Mouse (Mus musculus) neural tube, embryonic 12.5 days (tissue): ENCODE results near the gene Hoxc8. TPM values are rescaled to one million over a fixed set of nuclear protein-coding genes. Genes with fewer than 3 reads are reported as not detected.

ENCODE experiments used
- ATAC-seq: fragments of 200-750 bp; cut with Nextera tagmentation; 2 replicates; pipeline ENCODE4 v1.8.0; 2017; ENCODE audit warnings: low read depth, mild to moderate bottlenecking, moderate TSS enrichment, moderate library complexity; ENCODE audit not compliant: low FRiP score
- H3K27ac ChIP-seq: fragments of 300-500 bp; sonication (generic); 2 replicates; pipeline ENCODE4 v1.5.1; 2016
- H3K27me3 ChIP-seq: fragments of 300-500 bp; sonication (generic); replicated peaks from 2 replicates; pipeline ENCODE4 v1.6.1; 2016; ENCODE audit warnings: mild to moderate bottlenecking
- H3K36me3 ChIP-seq: fragments of 300-500 bp; sonication (generic); 2 replicates; pipeline ENCODE4 v1.6.1; 2016; ENCODE audit warnings: mild to moderate bottlenecking
- H3K4me1 ChIP-seq: fragments of 300-500 bp; sonication (generic); 2 replicates; pipeline ENCODE4 v1.6.1; 2016
- H3K4me2 ChIP-seq: fragments of 300-500 bp; sonication (generic); replicated peaks from 2 replicates; pipeline ENCODE4 v1.6.1; 2016; ENCODE audit warnings: mild to moderate bottlenecking
- H3K4me3 ChIP-seq: fragments of 300-500 bp; sonication (generic); 2 replicates; pipeline ENCODE4 v1.5.1; 2016
- H3K9ac ChIP-seq: fragments of 300-500 bp; sonication (generic); 2 replicates; pipeline ENCODE4 v1.6.1; 2016; ENCODE audit warnings: mild to moderate bottlenecking
- H3K9me3 ChIP-seq: fragments of 300-500 bp; sonication (generic); 2 replicates; pipeline ENCODE4 v1.6.1; 2016; ENCODE audit warnings: mild to moderate bottlenecking
- WGBS: fragments of 180-500 bp; shearing (Covaris S2); methylation state at CpG from one replicate; pipeline ENCODE4 v1.1.7; 2016; 5-methylcytosine and 5-hydroxymethylcytosine counted together
- polyA plus RNA-seq: library from polyadenylated mRNA; unstranded; fragments of >200 nt; fragmentation: Nextera tagmentation; extraction: Ambion mirVana; gene quantifications from 2 replicates; pipeline ENCODE4 v1.2.1, GENCODE M21; 2016

Hoxc8 gene
- polyA plus RNA-seq, 1 experiment from 2014 or later, result 65.6 TPM

DNA sequence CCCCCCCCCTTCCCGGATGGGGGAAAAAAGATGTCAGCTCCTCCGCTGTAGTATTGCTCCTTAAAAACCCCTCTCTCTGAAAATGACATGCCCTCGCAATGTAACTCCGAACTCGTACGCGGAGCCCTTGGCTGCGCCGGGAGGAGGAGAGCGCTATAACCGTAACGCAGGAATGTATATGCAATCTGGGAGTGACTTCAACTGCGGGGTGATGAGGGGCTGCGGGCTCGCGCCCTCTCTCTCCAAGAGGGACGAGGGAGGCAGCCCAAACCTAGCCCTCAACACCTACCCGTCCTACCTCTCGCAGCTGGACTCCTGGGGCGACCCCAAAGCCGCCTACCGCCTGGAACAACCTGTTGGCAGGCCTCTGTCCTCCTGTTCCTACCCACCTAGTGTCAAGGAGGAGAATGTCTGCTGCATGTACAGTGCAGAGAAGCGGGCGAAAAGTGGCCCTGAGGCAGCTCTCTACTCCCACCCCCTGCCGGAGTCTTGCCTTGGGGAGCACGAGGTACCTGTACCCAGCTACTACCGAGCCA lies 23.6 kb upstream of the Hoxc8 start, which contains the start of gene Hoxc10:
Hoxc10 (plus strand) TSS at position 21 of the 536 bp plus-strand sequence.
- H3K27me3 ChIP-seq, result peaks cover 74% of the 10 kb centered on the region
- H3K4me2 ChIP-seq, result peak within 1 kb of the TSS; percentile 86
- peak; percentile 64 for ATAC-seq
- WGBS, result 3% methylated on average over 27 of the region's 27 CpGs
- no peaks in the 10 kb centered on the region for H3K36me3 ChIP-seq
- H3K27ac ChIP-seq, result peak within 1 kb of the TSS; percentile 64
- no peaks in the 10 kb centered on the region for H3K9me3 ChIP-seq
- H3K9ac ChIP-seq, result peak within 1 kb of the TSS; percentile 100
- peaks cover 8% of the 10 kb centered on the region for H3K4me1 ChIP-seq
- H3K4me3 ChIP-seq, result peak within 1 kb of the TSS; percentile 56

- H3K9ac ChIP-seq, result peak within 1 kb of the TSS; percentile 100
- peak within 1 kb of the TSS; percentile 64 for H3K27ac ChIP-seq
- no peak for ATAC-seq
- H3K9me3 ChIP-seq, result no peaks in the 10 kb centered on the region
- no peaks in the 10 kb centered on the region for H3K36me3 ChIP-seq
- peak within 1 kb of the TSS; percentile 56 for H3K4me3 ChIP-seq
- peak within 1 kb of the TSS; percentile 86 for H3K4me2 ChIP-seq
- peaks cover 8% of the 10 kb centered on the region for H3K4me1 ChIP-seq
- H3K27me3 ChIP-seq, result peaks cover 74% of the 10 kb centered on the region
- 2% methylated on average over 12 of the region's 12 CpGs for WGBS
Measured at GRCm38 (mm10) chr15:102967312-102967510, 23.2 kb upstream of the Hoxc8 start, which contains the start of gene Hoxc5. Gene Hoxc5 (plus strand): TSS chr15:102967443.

GRCm38 (mm10) chr15:102967511-102968397 lies 22.7 kb upstream of the Hoxc8 start:
- Histone ChIP-seq H3K4me2 (peak overlapping the region; percentile 86), H3K4me3 (peak overlapping the region; percentile 56), H3K9me3 (no peaks in the 10 kb centered on the region), H3K27ac (peak overlapping the region; percentile 64), H3K9ac (peak overlapping the region; percentile 100), H3K27me3 (peaks cover 74% of the 10 kb centered on the region), H3K4me1 (peaks cover 8% of the 10 kb centered on the region), H3K36me3 (no peaks in the 10 kb centered on the region)
- WGBS, result under 1% methylated on average over 34 of the region's 34 CpGs
- no peak for ATAC-seq

GRCm38 (mm10) chr15:102969296-102969695 lies 21.1 kb upstream of the Hoxc8 start:
- Histone ChIP-seq H3K27ac (no peak overlapping the region), H3K36me3 (no peaks in the 10 kb centered on the region), H3K27me3 (peaks cover 75% of the 10 kb centered on the region), H3K4me3 (peak overlapping the region; percentile 38), H3K4me2 (peak overlapping the region; percentile 86), H3K9ac (peak overlapping the region; percentile 100), H3K4me1 (peaks cover 8% of the 10 kb centered on the region), H3K9me3 (no peaks in the 10 kb centered on the region)
- WGBS, result 26% methylated on average over 1 of the region's 1 CpGs
- ATAC-seq, result no peak

- H3K36me3 ChIP-seq, result no peaks in the 10 kb centered on the region
- peak overlapping the region; percentile 28 for H3K4me3 ChIP-seq
- peaks cover 71% of the 10 kb centered on the region for H3K27me3 ChIP-seq
- peak overlapping the region; percentile 86 for H3K4me2 ChIP-seq
- 2% methylated on average over 12 of the region's 12 CpGs for WGBS
- ATAC-seq, result no peak
- peaks cover 8% of the 10 kb centered on the region for H3K4me1 ChIP-seq
- H3K9me3 ChIP-seq, result no peaks in the 10 kb centered on the region
- peak overlapping the region; percentile 57; the same call in 1 of the 2 replicates for H3K27ac ChIP-seq
- H3K9ac ChIP-seq, result peak overlapping the region; percentile 100
Measured at GRCm38 (mm10) chr15:102970740-102971139, 19.7 kb upstream of the Hoxc8 start.

DNA sequence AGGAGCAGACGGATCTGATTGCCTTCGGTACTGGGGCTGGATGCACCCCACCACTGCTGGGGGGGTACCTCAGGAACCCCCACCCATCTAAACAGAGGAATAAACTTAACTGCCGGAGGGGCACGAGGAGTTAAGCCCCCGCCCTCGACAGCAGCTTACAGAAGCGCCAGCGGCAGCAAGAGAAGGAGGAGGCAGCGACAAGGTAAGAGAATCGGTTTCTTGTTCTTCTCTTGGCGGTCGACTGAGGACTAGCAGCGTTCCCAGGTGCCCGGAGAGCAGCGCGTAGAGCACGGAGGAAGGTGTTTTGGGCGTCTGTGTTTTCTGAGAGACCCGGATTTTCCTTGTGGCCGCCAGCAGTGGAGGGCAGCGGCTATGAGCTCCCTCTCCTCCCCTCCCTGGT lies 18.2 kb upstream of the Hoxc8 start:
- no peak for ATAC-seq
- Histone ChIP-seq H3K27me3 (peaks cover 59% of the 10 kb centered on the region), H3K27ac (peak overlapping the region; percentile 63)

GRCm38 (mm10) chr15:102972753-102973152 lies 17.7 kb upstream of the Hoxc8 start:
- Histone ChIP-seq H3K4me2 (peak overlapping the region; percentile 86), H3K4me3 (peak overlapping the region; percentile 92), H3K27me3 (peaks cover 58% of the 10 kb centered on the region), H3K9me3 (no peaks in the 10 kb centered on the region), H3K36me3 (no peaks in the 10 kb centered on the region), H3K27ac (peak overlapping the region; percentile 63), H3K9ac (peak overlapping the region; percentile 100), H3K4me1 (peaks cover 2% of the 10 kb centered on the region; the same call in 1 of the 2 replicates)
- no peak for ATAC-seq
- 2% methylated on average over 6 of the region's 6 CpGs for WGBS

More for the DNA sequence above, 18.2 kb upstream of the Hoxc8 start:
- H3K36me3 ChIP-seq, result no peaks in the 10 kb centered on the region
- peak overlapping the region; percentile 86 for H3K4me2 ChIP-seq
- H3K4me3 ChIP-seq, result peak overlapping the region; percentile 92
- WGBS, result 1% methylated on average over 21 of the region's 21 CpGs
- peak overlapping the region; percentile 100 for H3K9ac ChIP-seq
- peaks cover 4% of the 10 kb centered on the region; the same call in 1 of the 2 replicates for H3K4me1 ChIP-seq
- H3K9me3 ChIP-seq, result no peaks in the 10 kb centered on the region

DNA sequence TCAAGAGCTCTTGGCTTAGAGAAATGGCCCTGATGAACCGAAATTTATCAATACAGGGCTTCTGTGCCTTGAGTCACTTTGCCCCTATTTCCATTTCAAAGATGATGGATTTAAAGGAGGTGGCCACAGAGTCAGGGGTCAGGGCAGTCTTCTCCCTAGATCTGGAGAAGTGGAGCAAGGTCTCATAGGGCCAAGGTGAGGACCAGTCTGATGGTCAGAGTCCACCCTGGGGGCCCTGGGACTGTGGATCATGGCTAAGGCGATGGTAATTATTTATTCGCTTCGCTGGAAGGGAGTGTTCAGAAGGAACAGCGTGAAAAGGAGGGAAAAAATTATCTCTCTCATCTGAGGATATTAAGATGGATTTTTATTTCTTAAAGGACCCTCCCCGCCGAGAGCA lies 15.4 kb upstream of the Hoxc8 start:
- H3K4me1 ChIP-seq, result peaks cover 8% of the 10 kb centered on the region

DNA sequence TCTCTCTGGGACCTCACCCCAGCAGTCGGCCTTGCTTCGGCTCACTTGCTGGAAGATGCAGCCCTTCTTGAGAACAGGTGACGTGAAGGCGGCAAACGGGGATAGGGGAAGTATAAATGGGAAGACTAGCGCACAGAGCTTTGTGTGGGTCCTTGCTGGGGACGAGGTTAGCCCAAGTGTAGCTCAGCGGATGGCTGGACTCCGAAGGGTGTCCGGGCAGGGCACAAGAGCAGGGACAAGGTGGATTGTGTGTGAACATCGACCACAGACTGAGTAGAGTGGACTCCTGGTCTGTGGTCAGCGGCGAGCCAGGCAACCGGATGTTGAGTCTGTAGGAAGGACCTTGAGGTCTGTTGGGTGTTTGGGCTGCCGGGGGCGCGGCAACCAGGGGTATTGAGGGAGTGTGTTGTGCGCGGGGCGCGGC lies 14.7 kb upstream of the Hoxc8 start:
- H3K4me3 ChIP-seq, result peak overlapping the region; percentile 92
- H3K9ac ChIP-seq, result peak overlapping the region; percentile 100
- H3K27ac ChIP-seq, result peak overlapping the region; percentile 95
- H3K4me2 ChIP-seq, result peak overlapping the region; percentile 86
- H3K9me3 ChIP-seq, result no peaks in the 10 kb centered on the region
- no peaks in the 10 kb centered on the region for H3K36me3 ChIP-seq
- peaks cover 56% of the 10 kb centered on the region for H3K27me3 ChIP-seq
- no peak for ATAC-seq
- 0% methylated on average over 21 of the region's 21 CpGs for WGBS
- peaks cover 8% of the 10 kb centered on the region for H3K4me1 ChIP-seq

More for the DNA sequence above, 15.4 kb upstream of the Hoxc8 start:
- Histone ChIP-seq H3K4me3 (peak overlapping the region; percentile 92), H3K27ac (peak overlapping the region; percentile 53; the same call in 1 of the 2 replicates), H3K27me3 (peaks cover 59% of the 10 kb centered on the region), H3K4me2 (peak overlapping the region; percentile 86), H3K9me3 (no peaks in the 10 kb centered on the region), H3K36me3 (no peaks in the 10 kb centered on the region), H3K9ac (peak overlapping the region; percentile 100)
- WGBS, result 2% methylated on average over 7 of the region's 7 CpGs
- no peak for ATAC-seq

GRCm38 (mm10) chr15:102976171-102976570 lies 14.2 kb upstream of the Hoxc8 start, which contains the start of gene Hoxc9:
Gene Hoxc9 (plus strand): TSS chr15:102976439.
- peak within 1 kb of the TSS; percentile 86 for H3K4me2 ChIP-seq
- H3K27ac ChIP-seq, result peak within 1 kb of the TSS; percentile 95
- peaks cover 59% of the 10 kb centered on the region for H3K27me3 ChIP-seq
- ATAC-seq, result no peak
- peaks cover 8% of the 10 kb centered on the region for H3K4me1 ChIP-seq
- H3K9ac ChIP-seq, result peak within 1 kb of the TSS; percentile 100
- WGBS, result 1% methylated on average over 12 of the region's 20 CpGs
- H3K4me3 ChIP-seq, result peak within 1 kb of the TSS; percentile 92
- H3K36me3 ChIP-seq, result no peaks in the 10 kb centered on the region
- H3K9me3 ChIP-seq, result no peaks in the 10 kb centered on the region

GRCm38 (mm10) chr15:102976631-102977422 lies 13.6 kb upstream of the Hoxc8 start:
- WGBS, result under 1% methylated on average over 37 of the region's 37 CpGs
- Histone ChIP-seq H3K4me2 (peak overlapping the region; percentile 86), H3K27me3 (peaks cover 59% of the 10 kb centered on the region), H3K36me3 (no peaks in the 10 kb centered on the region), H3K4me3 (peak overlapping the region; percentile 92), H3K27ac (peak overlapping the region; percentile 95), H3K9me3 (no peaks in the 10 kb centered on the region), H3K9ac (peak overlapping the region; percentile 100), H3K4me1 (peaks cover 8% of the 10 kb centered on the region)
- ATAC-seq, result no peak; the same call in 1 of the 2 replicates
